Mouse (Mus musculus): ENCODE measurements at regions not wholly inside any gene's neighbourhood (a gene's known extent, or its start where the extent isn't known, plus 50 kb on each side); places are given as distances from the start of the nearest gene placed in this dataset.

GRCm38 (mm10) chr12:79880751-79881261 lies 232.0 kb downstream of the Zfp36l1 start:
- TF ChIP-seq CTCF (IDR thresholded peaks at IDR 0.05): no peak
- peak; percentile 75 for TF ChIP-seq EP300 (IDR thresholded peaks at IDR 0.05)

All from lung, postnatal 0 days (tissue).